Mouse (Mus musculus) brown adipose tissue, adult 24 weeks (tissue): ENCODE data around the gene Rnase4. TPM values are rescaled to one million over a fixed set of nuclear protein-coding genes. Genes with fewer than 3 reads are reported as not detected.
"Not testable (repeated sequence)": the region's sequence is repeated elsewhere in the genome, so short reads cannot be mapped to it uniquely, and the experiment has no call there.

Experiments
- H3K27ac ChIP-seq: fragments of 200-500 bp; replicated peaks from 2 replicates; pipeline ENCODE4 v1.5.1; 2012; ENCODE audit warnings: low read depth, mild to moderate bottlenecking, low read length
- H3K4me1 ChIP-seq: fragments of 200-500 bp; 2 replicates; pipeline ENCODE4 v1.6.1; 2012; ENCODE audit warnings: low read length, mixed read lengths; ENCODE audit not compliant: control insufficient read depth, insufficient read depth, insufficient read length
- H3K4me3 ChIP-seq: fragments of 200-500 bp; 2 replicates; pipeline ENCODE4 v1.5.1; 2012; ENCODE audit warnings: low read depth, mild to moderate bottlenecking, low read length, moderate library complexity; ENCODE audit not compliant: insufficient read depth
- polyA plus RNA-seq: library from polyadenylated mRNA; stranded (reverse); fragments of >200 nt; gene quantifications from 2 replicates; pipeline ENCODE4 v1.2.4, GENCODE M21; 2012; ENCODE audit not compliant: missing spikeins, insufficient read depth, insufficient read length

Rnase4 gene
- polyA plus RNA-seq, 1 experiment = 78.8 TPM

- peak overlapping the region; percentile 45; the same call in 1 of the 2 replicates for H3K27ac ChIP-seq
- H3K4me1 ChIP-seq = no peaks in the 10 kb centered on the region
- no peak overlapping the region for H3K4me3 ChIP-seq
Measured at GRCm38 (mm10) chr14:51095736-51096524, 5.1 kb downstream of the Rnase4 start.

- H3K4me3 ChIP-seq, H3K27ac ChIP-seq: not testable (repeated sequence)
Measured at GRCm38 (mm10) chr14:51098300-51098699, 7.4 kb downstream of the Rnase4 start.

GRCm38 (mm10) chr14:51098921-51099320 lies 8.0 kb downstream of the Rnase4 start:
- no peaks in the 10 kb centered on the region for H3K4me1 ChIP-seq
- H3K27ac ChIP-seq = no peak overlapping the region
- H3K4me3 ChIP-seq = no peak overlapping the region

More at GRCm38 (mm10) chr14:51098300-51098699, 7.4 kb downstream of the Rnase4 start:
- not testable (repeated sequence) for H3K4me1 ChIP-seq

DNA sequence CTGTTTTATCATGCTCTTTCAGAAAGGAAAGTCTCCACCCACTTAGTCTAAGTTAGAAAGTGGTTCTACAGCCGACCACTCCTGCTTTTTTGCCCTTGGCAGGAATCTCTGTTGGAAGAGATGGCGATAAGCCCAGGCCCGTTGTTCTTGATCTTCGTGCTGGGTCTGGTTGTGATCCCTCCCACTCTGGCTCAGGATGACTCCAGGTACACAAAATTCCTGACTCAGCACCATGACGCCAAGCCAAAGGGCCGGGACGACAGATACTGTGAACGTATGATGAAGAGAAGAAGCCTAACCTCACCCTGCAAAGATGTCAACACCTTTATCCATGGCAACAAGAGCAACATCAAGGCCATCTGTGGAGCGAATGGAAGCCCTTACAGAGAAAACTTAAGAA lies 10.4 kb downstream of the Rnase4 start:
- no peak overlapping the region for H3K27ac ChIP-seq
- no peaks in the 10 kb centered on the region for H3K4me1 ChIP-seq
- H3K4me3 ChIP-seq = no peak overlapping the region

- no peak overlapping the region for H3K4me3 ChIP-seq
Measured at GRCm38 (mm10) chr14:51103217-51103616, 12.3 kb downstream of the Rnase4 start.

GRCm38 (mm10) chr14:51104366-51104765 lies 13.5 kb downstream of the Rnase4 start:
- H3K27ac ChIP-seq = no peak overlapping the region
- H3K4me1 ChIP-seq = no peaks in the 10 kb centered on the region
- H3K4me3 ChIP-seq = no peak overlapping the region

More at GRCm38 (mm10) chr14:51103217-51103616, 12.3 kb downstream of the Rnase4 start:
- H3K27ac ChIP-seq = no peak overlapping the region
- H3K4me1 ChIP-seq = no peaks in the 10 kb centered on the region

DNA sequence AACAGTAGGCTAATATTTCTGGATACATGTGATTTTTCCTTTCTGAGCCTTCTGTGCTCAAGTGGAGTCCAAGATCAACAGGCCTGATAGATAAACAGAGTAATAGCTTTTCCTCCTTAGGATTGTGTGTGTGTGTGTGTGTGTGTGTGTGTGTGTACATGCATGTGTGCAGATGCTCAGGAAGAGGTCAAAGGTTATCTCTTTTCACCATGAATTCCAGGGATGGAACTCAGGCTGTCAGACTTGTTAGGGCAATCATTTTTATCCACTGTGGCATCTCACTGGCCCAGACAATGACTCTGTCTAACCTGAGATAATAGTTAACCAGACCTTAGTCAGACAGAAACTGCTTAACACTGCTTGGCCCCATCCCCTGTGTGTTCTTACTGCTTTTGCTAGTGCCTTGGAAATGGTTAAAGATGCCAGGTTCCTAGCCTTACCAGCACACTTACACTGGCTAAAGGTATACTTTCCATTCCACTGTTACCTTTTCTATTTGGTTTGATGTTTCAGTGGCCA lies 15.6 kb downstream of the Rnase4 start:
- Histone ChIP-seq H3K4me3 (no peak overlapping the region), H3K27ac (no peak overlapping the region), H3K4me1 (no peaks in the 10 kb centered on the region)

GRCm38 (mm10) chr14:51111966-51112365 lies 21.1 kb downstream of the Rnase4 start:
- Histone ChIP-seq H3K4me1 (no peaks in the 10 kb centered on the region), H3K4me3 (no peak overlapping the region), H3K27ac (no peak overlapping the region)

GRCm38 (mm10) chr14:51113476-51113875 lies 22.6 kb downstream of the Rnase4 start:
- Histone ChIP-seq H3K4me1 (no peaks in the 10 kb centered on the region), H3K4me3 (no peak overlapping the region), H3K27ac (no peak overlapping the region)

- H3K4me1 ChIP-seq = no peaks in the 10 kb centered on the region
- H3K4me3 ChIP-seq = no peak within 1 kb of the TSS
- H3K27ac ChIP-seq = no peak within 1 kb of the TSS
Measured at GRCm38 (mm10) chr14:51113916-51114560, 23.2 kb downstream of the Rnase4 start, which contains the start of gene Eddm3b. Eddm3b (plus strand) TSS chr14:51114426.

GRCm38 (mm10) chr14:51125684-51126083 lies 34.8 kb downstream of the Rnase4 start:
- Histone ChIP-seq H3K4me1 (no peaks in the 10 kb centered on the region), H3K27ac (no peak overlapping the region), H3K4me3 (no peak overlapping the region)

DNA sequence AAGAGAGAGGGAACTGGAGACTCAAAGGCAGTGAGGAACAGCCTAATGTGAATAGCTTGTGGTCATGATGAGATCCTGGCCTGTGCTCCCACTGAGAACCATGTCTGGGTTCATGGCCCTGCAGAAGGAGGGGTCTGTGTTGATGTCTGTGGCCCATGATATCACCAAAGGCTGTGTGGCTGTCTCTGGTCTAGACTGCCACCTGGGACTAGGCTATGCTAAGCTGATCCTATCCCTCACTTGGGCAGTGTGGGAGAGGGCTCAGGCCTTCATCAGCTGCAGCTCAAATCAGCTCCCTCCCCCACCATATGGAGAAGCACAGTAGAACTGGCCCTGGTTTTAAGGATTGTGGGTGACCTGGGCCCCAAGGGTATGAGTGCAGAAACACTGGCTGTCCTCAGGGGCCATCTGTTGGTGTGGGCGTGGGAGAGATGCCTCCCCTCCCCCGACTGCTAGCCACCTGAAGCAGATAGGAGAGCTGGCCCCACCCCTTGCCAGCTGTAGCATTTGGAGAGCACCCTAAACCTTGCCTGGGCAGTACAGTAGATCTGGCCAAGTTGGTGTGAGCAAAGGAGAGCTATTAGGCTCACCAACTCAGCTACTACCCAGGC lies 36.9 kb downstream of the Rnase4 start:
- H3K27ac ChIP-seq = no peak overlapping the region
- H3K4me1 ChIP-seq = no peaks in the 10 kb centered on the region
- H3K4me3 ChIP-seq = no peak overlapping the region

GRCm38 (mm10) chr14:51128775-51129623 lies 38.1 kb downstream of the Rnase4 start:
- Histone ChIP-seq H3K27ac (peak overlapping the region; percentile 52; the same call in 1 of the 2 replicates), H3K4me1 (no peaks in the 10 kb centered on the region), H3K4me3 (peak overlapping the region; percentile 38; the same call in 1 of the 2 replicates)

DNA sequence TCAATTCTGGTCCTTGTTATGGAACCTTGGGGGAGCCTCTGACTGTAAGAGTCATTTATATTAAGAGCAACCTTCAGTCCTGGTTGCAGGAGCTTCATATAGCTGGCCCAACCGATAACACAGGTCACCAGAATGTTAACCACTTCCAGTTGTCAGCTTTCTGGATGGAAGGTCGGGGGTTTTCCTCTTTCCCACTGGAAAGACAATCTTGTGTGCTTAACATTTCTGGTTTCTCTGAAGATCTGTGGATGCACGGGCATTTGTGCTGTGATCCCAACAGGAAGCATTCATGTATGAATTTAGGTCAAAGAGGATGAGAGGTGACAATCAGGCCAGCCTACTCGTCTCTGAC lies 38.7 kb downstream of the Rnase4 start:
- H3K4me3 ChIP-seq = no peak overlapping the region
- H3K27ac ChIP-seq = no peak overlapping the region
- no peaks in the 10 kb centered on the region for H3K4me1 ChIP-seq
